ENCODE assay signal across 11 mouse cellular contexts in genomic region chr9:84740336-84740735, GRCm38 (mm10).
"Had no signal": no experiment of that assay in that cellular context is flagged by ENCODE, and none has a peak within 500 bp of the region (broad histone marks: within the 10 kb centered on the region; RNA-seq: fewer than 3 reads in every experiment).

No protein-coding gene starts in this region.

- H3K9ac ChIP-seq: limb, embryonic 12.5 days; liver, embryonic 14.5 days; midbrain, embryonic 13.5 days had no signal

- H3K27ac ChIP-seq: layer of hippocampus, adult 2 months; limb, embryonic 12.5 days; liver, embryonic 14.5 days; midbrain, embryonic 13.5 days had no signal

- DNase-seq: liver; lung, adult 2 months; lung, postnatal 36 days; right cerebral cortex, postnatal 14 days; thymus, postnatal 36 days had no signal

- H3K9me3 ChIP-seq: limb, embryonic 12.5 days; midbrain, embryonic 13.5 days had no signal

- H3K36me3 ChIP-seq: limb, embryonic 12.5 days; midbrain, embryonic 13.5 days had no signal

- H3K4me1 ChIP-seq: limb, embryonic 12.5 days; midbrain, embryonic 13.5 days had no signal

- H3K4me3 ChIP-seq: layer of hippocampus, adult 2 months; limb, embryonic 12.5 days; midbrain, embryonic 13.5 days had no signal

- ATAC-seq: intestine, postnatal 0 days; lung, postnatal 0 days; midbrain, embryonic 13.5 days had no signal

- H3K4me2 ChIP-seq: limb, embryonic 12.5 days; midbrain, embryonic 13.5 days had no signal

- H3K27me3 ChIP-seq: limb, embryonic 12.5 days; midbrain, embryonic 13.5 days had no signal
